Mouse (Mus musculus): Measurements from ENCODE around the gene Tnfaip8l2.
A peak's percentile ranks its signal among the peaks of the same experiment; 100 is the strongest.
"Not testable (repeated sequence)": the region's sequence is repeated elsewhere in the genome, so short reads cannot be mapped to it uniquely, and the experiment has no call there.

Tnfaip8l2 gene

DNA sequence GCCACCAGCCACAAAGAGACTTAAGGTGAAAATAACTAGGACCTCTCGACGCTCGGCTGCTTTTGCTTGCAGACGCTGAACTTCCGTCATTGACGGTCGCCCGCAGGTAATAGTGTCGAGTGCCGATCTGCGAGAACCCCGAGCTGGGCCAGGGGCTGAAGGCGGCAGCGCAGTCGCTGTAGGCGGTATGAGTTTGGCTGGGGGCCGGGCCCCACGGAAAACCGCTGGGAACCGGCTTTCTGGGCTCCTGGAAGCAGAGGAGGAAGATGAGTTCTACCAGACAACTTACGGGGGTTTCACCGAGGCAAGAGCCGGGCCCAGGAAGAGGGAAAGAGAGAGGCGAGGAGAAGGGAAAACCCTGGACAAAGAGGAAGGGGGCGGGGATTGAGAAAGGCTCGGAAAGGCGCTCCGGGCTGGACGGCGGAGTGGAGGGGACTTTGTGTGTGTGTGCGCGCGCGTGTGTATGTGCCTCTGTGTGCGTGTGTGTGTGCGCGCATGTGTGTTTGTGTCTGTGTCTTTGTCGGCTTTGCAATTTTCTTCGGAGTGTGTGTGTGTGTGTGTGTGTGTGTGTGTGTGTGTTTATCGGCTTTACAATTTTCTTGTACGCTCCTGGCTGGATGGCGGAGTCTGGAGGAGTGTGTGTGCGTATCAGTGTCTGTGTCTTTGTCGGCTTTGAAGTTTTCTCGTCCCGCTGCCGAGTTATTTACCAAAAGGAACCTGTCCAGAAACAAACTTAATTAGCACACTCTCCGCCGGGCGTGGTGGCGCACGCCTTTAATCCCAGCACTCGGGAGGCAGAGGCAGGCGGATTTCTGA, 31.0 kb downstream of the Tnfaip8l2 start, which contains the start of gene Vps72:
Gene Vps72 (plus strand): TSS at position 112 of the 816 bp plus-strand sequence.
- DNase-seq: peak; percentile 92

DNA sequence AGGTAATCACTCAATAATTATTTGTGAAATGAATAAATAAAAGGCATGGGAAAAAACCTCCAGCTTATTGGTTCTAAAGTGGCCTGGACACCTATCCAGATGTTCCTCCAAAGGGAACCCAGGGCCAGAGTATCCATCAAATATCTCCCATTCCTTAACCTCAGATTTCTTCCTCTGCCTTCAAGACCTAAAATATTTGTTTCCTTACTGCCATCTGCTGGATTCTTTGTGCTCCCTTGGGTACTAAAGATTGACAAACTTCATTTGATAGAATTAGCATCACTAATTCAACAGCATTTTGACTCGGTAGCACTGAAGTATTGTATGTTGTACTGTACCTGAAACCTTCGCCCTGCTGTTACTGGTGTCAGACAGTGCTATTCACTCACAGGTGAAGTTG, 34.3 kb downstream of the Tnfaip8l2 start:
- no peak for DNase-seq

DNA sequence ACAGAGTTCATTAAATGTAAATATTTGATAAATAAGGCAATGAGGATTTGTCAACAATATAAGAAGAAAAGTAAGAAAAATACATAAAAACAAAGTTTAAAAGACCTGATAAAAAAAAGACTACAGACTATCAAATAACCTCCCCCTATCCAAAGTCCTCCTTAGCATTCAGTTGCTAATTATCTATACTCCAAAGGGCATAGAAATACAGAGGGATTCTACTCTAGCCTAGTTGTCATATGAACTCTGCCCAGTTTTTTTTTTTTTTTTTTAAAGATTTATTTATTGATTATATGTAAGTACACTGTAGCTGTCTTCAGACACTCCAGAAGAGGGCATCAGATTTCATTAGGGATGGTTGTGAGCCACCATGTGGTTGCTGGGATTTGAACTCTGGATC, 34.9 kb downstream of the Tnfaip8l2 start:
- not testable (repeated sequence) for DNase-seq

DNA sequence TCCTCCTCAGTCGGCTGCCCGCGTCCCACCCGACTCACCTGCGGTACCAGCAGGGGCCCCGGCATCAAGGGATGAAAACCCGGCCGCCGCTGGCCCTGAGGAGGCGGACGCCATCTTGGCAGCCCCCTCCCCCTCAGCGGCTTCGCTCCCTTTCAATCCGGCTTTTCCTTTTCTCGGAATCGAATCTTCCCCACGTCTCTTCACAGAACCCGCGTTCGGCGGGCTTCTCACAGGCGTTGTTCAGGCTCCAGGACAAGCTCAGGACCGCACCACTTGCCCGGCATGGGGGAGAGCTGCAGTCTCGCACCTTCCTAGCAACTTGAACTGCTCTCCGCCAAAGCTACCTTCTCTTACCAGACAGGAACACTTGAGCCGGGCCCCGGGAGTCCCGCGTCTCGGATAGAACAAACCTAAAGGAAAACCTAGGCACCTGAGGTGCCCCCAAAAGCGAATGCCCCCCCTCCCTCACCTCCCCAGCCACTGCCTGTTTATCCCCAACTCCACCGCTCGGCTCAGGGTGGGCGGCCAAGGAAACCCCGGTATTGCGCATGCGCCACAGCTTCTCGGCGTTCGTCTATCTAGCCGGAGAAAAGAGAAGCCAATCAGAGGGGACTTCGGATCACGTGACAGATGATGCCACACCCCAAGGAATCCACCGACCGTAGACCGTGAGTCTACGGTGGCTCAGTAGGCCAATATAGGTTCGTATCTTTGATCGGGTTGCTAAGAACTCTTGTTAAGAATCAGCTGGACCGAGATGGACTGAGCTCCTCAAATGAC, 35.6 kb downstream of the Tnfaip8l2 start, which contains the start of gene Pip5k1a:
Gene Pip5k1a (minus strand): TSS at position 593 of the 780 bp plus-strand sequence.
- DNase-seq: peak; percentile 98

DNA sequence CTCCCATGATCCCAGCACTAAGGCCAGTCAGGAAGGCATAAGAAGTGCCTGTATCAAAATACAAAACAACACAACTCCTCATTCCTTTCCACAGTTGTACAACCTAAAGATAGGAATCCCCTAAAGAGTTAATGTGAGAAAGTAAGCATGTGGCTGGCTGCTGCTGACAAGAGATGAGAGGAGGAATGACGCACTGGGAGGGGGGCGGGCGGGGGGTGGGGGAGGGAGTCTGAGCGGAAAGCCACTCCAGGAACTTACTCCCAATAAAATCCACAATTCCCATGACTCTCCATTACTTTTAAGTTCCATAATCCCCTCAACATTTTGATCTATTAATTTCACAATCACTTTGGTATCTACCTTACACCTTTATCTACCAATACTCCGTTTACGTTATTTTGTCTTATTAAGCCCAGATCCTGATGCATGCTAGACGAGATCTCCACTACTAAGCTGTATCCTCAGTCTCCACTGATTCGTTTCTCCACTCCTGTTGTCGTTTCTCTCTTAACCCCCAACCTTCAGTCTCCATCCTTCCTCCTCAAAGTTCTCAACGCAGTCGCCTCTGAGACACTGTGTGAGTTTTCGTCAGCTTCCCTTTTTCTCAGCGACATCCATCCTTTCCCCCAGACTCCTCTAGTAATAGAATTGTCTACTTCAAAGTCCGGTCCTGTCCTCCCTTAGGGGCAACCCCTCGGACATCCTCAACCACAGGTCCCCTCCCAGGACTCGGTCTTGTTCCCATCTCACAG, 36.4 kb downstream of the Tnfaip8l2 start:
- peak; percentile 17 for DNase-seq

DNA sequence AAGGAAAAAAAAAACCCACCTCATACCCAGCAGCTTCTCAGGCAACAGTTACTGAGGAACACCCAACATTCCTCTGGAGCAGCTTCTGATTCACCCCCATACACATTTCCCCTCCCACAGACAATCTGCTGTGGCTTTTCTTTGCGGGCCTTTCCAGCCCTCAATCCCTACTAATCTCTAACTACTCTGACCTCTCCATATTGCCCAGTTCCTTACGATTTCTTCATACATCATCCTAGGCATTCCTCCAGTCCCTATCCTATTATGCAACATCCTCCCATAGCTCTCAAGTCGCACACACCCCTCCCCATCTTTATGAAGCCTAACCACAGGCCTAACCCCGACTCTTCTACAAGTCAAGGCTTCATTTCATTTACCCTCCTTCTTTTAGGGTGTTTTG, 37.0 kb downstream of the Tnfaip8l2 start:
- peak; percentile 69 for DNase-seq

DNA sequence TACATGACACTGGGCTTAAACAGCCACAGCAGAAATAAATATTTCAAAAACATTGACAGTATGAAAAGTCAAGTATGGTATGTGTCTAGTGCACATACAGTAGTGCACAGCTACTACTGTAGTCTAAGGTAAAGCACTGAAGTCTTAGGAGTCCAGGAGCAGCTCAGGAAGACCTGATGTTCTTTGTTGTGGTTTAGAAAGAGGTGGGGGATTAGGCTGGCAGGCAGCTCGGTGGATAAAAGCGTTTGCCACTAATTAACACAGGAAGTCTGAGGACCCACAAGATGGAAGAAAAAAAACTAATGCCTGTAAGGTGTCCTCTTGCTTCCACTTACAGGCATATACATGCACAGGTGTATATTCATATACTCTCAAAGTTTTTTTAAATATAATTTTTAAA, 41.3 kb downstream of the Tnfaip8l2 start:
- no peak for DNase-seq

All from right cerebral cortex, adult 18-20 months (tissue).